Mouse (Mus musculus): Measurements from ENCODE around the gene Ccr9.
A peak's percentile ranks its signal among the peaks of the same experiment; 100 is the strongest.
"Not testable (repeated sequence)": the region's sequence is repeated elsewhere in the genome, so short reads cannot be mapped to it uniquely, and the experiment has no call there.

Gene Ccr9

DNA sequence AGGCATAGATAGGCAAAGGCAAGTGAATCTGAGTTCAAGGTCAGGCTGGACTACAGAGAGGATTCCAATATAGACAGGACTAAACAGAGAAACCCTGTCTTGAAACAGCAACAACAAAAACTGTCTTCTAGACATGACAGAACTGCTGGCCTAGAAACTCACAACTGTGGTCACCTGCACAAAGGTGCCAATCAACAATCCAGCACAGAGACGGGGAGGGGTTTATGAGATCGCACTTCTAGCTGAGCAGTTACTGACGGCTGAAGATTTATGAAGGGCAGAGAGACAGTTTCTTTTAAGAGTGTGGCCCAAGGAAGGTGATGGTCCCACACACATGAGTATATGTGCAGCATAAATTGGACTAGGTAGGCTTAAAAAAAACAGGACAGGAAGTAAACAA, 38.1 kb downstream of the Ccr9 start:
- DNase-seq (ENCODE audit: low spot score) = no peak

GRCm38 (mm10) chr9:123717186-123718008, 39.2 kb downstream of the Ccr9 start, which contains the start of gene Lztfl1:
TSS of gene Lztfl1 (minus strand) at chr9:123717697.
- DNase-seq (ENCODE audit: low spot score) = peak; percentile 98

DNA sequence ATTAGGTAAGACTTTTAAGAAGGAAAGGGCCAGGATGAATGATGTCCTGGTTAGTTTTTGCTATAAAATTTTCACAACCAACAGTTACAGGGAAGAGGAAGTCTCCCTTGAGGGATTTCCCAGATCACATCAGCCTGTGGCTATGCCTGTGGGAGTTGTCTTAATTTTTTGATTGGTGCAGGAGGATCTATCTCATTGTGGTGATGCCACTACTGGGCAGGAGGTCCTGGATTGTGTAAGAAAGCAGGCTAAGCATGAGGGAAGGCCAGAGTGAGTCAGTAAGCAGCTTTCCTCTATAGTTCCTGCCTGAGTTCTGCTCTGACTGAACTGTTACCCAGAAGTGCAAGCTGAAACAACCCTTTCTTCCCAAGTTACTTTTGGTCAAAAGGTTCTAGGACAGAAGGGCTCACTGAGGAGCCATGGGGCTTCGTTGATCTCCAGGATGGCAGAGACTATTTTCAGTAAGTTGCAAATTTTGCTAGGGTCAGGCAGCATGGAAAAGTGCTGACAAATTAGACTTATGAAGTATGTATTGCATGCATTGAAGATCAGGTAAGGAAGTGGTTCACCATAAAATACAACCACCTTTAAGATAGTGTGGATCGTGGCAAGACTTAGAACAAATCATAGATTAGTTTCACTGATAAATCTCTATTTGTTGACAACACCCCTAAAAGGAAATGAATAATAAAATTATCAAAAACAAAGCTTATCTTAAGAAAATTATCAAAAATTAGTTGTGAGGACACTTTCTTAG, 44.7 kb downstream of the Ccr9 start:
- no peak for DNase-seq (ENCODE audit: low spot score)

DNA sequence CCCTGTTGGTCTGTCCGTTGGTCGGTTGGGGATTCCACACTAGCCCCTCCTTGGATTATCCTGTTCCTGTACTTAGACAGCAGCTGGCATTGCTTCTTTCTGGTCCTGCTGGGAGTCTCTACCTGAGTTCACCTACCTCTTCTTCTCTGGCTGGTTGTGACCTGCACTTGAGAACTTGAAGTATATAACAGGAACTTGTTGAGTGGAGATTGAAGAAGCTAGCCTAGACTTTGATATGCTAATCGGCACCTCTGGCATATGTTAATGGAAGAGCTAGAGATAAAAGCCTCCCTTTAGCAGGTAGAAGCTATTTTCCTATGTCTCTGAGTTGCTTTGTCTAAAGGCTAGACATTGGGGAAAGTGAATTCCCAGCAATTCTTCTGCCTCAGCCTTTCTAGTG, 53.0 kb downstream of the Ccr9 start:
- no peak for DNase-seq (ENCODE audit: low spot score)

DNA sequence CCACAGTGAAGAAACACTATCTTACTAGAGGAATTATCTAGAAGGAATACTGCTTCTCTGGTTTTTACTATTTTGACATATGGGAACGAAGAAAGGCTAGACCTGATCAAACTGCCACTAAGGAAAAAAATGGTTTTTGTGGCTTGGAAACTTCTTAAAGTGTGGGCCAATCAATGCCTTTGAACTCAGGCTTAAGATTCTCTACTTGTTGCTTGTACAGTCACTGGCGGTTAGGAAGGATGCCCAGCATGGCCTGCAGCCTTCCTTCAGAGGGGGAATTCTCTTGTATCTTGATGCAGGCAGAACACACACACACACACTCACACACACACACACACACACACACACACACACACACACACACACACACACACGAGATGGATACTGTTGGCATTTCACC, 55.9 kb downstream of the Ccr9 start:
- no peak for DNase-seq (ENCODE audit: low spot score)

DNA sequence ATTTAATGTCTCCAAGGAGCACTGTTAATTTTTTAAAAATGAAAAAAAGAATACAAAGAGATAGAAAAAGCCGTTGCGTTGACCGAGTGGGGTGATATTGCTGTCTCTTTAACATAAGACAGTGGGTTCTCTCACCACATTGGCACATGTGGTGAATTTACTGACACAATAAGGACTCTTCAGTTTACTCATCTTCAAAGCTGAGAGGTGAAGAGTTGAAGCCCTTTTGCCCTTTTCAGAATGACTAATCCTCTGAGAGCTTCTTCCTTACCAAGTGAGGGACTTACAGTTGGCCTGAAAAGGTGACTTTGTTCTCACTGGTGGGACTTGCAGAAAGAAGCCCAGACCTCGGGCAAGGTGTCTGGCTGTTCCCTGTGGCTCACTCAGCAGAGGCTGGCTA, 62.6 kb downstream of the Ccr9 start:
- no peak for DNase-seq (ENCODE audit: low spot score)

DNA sequence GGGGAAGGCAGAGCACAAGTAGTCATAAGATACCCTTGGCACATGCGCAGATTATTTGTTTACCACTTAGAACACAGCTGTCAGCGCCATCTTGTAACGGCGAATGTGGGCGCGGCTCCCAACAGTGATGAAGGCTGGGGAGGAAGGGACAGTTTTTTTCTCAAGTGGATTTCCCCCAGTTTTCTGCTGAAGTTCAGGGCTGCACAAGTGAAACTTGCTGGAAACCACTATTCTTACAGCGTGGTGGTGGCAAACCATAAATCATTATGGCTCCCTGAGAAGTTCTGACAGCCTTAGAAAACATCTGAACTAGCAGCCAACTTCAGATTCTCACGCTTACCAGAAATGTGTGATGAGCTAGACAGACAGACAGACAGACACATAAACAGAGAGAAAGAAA, 71.4 kb downstream of the Ccr9 start:
- not testable (repeated sequence) for DNase-seq (ENCODE audit: low spot score)

DNA sequence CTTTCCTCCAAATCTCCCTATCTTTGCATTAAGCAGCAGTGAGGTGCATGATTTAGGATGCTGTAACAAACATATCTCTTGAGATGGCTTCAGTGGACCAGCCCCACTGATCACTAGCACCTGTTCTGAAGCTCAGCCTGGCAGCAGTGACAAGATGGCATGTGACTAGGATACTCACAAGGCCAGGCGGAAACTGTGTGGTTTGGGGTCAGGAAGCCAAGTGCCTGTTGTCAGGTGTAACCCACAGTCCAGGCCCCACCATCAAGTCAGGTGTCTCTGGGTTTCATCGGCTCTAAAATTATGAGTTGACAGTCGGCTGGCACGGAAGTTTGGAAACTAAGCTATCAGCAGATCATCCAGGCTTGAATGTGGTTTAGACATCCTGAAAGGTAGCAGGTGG, 76.1 kb downstream of the Ccr9 start:
- DNase-seq (ENCODE audit: low spot score) = no peak

DNA sequence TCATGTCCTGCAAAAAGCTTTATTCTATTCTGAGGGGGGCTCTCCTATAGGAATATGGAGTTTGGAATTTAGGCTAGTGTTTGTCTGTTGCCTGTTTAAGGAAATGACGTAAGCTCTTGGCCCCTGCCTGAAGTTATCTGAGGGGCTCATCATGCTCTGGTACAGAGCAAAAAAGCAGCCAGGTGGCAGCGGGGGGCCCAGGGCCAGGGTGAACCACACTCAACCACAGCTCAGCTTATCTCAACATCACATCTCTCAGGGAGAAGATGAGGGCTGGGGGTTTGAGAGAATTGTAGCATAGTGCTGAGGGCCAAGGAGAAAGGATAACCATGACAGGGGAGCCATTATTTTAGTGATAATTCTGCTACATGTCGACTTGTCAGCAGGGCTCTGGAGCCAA, 78.5 kb downstream of the Ccr9 start:
- DNase-seq (ENCODE audit: low spot score) = no peak

- DNase-seq (ENCODE audit: low spot score) = no peak
Measured at GRCm38 (mm10) chr9:123757326-123757725, 79.1 kb downstream of the Ccr9 start.

DNA sequence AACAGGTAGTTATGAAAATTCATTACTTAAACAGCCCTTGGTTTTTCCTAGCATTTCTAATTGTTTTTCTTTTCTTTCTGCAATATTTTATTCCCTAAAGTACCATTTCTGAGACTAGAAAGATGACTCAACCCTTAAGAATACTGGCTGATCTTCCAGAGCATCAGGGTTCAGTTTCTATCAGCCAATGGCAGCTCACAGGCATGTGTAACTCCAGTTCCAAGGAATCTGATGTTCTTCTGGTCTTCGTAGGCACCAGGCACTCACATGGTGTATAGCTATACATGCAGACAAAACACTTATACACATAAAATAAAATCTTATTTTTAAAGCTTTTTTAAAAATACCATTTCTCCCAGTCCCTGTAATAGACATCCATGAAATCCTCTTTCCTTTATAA, 79.9 kb downstream of the Ccr9 start:
- no peak for DNase-seq (ENCODE audit: low spot score)

GRCm38 (mm10) chr9:123758645-123759044, 80.4 kb downstream of the Ccr9 start:
- DNase-seq (ENCODE audit: low spot score) = no peak

- DNase-seq (ENCODE audit: low spot score) = no peak
Measured at GRCm38 (mm10) chr9:123760806-123761205, 82.6 kb downstream of the Ccr9 start.

DNA sequence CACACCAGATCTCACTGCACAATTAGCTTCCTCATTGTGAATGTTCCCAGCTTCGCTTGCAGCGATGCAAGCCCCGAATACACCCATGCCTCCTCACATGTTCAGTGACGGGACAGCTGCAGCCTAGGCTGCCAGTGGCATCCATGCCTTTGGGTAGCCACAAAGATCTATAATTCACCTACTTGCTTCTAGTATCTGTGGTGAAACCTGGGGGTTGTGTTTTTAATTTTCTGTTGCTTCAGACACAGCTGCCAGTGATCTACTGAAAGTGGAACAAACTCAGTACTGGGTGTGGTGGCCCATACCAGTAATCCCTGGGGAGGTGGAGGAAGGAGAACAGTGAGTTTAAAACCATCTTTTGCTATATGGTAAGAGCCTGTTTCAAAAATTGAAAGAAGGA, 84.6 kb downstream of the Ccr9 start:
- no peak for DNase-seq (ENCODE audit: low spot score)

DNA sequence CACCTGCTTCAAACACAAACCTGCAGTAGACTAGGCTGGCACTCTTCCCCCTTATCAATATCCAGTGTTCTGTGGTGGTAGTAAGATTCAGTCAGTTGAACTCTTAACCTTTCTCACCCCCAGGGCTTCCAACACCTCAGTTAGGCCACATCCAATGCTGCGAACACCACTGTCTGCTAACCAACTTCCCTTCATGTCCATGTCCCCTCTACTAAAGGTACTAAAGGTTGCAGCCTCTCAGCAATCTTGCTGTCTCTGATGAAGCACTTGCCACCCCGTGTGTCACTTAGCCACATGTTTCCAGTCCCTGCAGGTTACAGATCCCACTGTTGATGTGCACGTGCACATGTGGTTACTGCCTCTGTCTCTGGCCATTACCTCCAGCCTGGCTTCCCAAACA, 85.5 kb downstream of the Ccr9 start:
- DNase-seq (ENCODE audit: low spot score) = no peak

GRCm38 (mm10) chr9:123766996-123767395, 88.8 kb downstream of the Ccr9 start:
- no peak for DNase-seq (ENCODE audit: low spot score)

DNA sequence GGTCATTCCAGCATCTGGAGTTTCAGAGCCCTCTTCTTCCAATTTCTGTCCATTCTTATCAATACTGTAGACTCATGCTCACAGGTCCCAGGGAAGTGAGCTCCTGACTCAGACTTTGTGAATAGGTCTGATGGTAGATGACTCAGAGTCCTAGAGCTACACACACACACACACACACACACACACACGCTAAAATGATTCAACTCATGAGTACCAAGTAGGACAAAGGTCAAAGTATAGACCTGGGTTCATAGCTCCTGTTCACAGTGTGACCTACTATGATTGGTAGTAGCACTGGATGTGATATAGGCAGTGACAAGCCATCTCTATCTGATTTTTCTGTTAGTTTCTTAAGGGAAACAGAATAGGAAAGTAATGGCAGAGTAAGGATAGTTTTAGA, 90.2 kb downstream of the Ccr9 start:
- DNase-seq (ENCODE audit: low spot score) = no peak

GRCm38 (mm10) chr9:123769532-123769931, 91.3 kb downstream of the Ccr9 start:
- DNase-seq (ENCODE audit: low spot score) = no peak

DNA sequence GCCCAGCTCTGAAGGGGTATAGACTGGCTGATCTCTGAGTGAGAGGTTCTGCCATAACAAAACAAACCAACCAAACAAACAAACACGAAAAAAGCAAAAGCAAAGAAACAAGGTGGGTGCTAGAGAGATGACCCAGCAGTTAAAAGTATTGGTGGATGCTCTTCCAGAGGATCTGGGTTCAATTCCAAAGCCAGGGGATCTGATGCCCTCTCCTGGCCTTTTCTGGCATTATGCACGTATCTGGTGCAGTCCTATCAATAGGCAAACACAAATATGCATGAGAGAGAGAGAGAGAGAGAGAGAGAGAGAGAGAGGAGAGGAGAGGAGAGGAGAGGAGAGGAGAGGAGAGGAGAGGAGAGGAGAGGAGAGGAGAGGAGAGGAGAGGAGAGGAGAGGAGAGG, 95.1 kb downstream of the Ccr9 start:
- not testable (repeated sequence) for DNase-seq (ENCODE audit: low spot score)

- no peak for DNase-seq (ENCODE audit: low spot score)
Measured at GRCm38 (mm10) chr9:123788855-123789529, 110.8 kb downstream of the Ccr9 start.

DNA sequence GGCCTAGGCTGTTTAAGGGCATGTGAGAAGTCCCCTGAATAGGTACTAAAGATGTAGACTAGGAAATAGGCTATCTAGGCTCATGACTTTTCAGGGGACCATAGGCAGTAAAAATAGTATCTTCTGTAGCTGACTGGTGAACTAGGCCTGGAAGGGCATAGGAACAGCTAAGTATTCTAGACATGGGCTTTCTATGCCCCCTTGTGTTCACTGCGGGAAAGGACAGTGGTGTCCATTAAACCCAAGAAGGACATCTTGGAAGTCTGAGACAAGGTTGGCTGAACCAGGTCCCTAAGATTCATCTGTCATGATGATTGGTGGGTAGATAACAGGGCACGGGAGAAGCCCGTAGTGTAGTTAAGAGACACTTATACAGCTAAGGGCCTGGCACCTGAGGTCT, 117.9 kb downstream of the Ccr9 start:
- DNase-seq (ENCODE audit: low spot score) = peak; percentile 33

DNA sequence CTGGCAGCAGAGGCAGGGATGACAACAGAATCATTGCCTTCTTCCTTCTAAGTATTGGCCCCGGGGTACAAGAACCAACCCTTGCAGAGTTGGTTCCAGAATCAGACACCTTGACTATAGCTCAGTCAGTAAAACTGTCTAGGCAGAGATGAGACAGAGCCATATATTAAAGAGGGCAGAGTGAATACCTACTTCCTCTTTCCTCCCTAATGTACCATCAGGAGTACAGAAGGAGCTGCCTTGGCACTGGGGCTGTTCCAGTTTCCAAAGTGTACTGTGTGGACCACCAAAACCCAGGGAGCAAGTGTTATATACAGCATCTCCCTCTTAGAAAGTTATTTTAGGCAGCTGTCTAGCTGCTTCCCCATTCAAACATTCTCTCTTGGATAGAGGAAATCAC, 123.3 kb downstream of the Ccr9 start:
- no peak for DNase-seq (ENCODE audit: low spot score)

- DNase-seq (ENCODE audit: low spot score) = no peak
Measured at GRCm38 (mm10) chr9:123802421-123802820, 124.2 kb downstream of the Ccr9 start.
